8 mouse cellular contexts compared by ENCODE assay signal in the genomic region with DNA sequence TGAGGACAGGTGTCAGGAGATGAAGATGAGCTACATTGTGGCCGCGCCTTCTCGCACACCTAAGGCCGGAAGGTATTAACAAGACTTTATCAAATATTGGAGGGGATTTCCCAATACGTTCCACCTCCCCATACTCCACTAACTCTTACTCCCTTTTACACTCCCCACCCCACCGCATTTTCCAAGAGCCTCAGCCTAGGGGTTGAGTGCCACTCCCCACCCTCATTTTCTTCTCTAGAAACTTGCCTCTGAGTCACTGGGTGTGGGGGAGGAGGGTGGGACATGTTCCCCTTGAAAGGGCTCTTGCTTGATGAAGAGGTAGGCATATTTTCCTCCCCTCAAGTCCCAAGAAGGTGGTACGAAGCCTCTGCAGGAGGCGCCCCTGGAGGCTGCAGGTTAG. TPM values are rescaled to one million over a fixed set of nuclear protein-coding genes. Genes with fewer than 3 reads are reported as not detected.
DNase-seq lines count a peak whose midpoint lies in the region; ATAC-seq and TF ChIP-seq lines count a peak whose summit lies in the region.

No protein-coding gene starts in this region.

- peaks cover 22% of the 10 kb centered on the region; the same call in 1 of the 2 replicates for H3K79me2 ChIP-seq in liver, adult 2 months (ENCODE audit: control insufficient read depth, insufficient read depth, low read length)
- H3K79me2 ChIP-seq in myocyte (ENCODE audit: control insufficient read depth, insufficient read depth), result peaks cover 32% of the 10 kb centered on the region

- no peaks in the 10 kb centered on the region for H3K27me3 ChIP-seq in liver, adult 2 months (ENCODE audit: control insufficient read depth, insufficient read depth, low read length)
- H3K27me3 ChIP-seq in embryonic facial prominence, embryonic 10.5 days (replicated peaks; ENCODE audit: low read depth, poor library complexity, severe bottlenecking), result peaks cover 5% of the 10 kb centered on the region; the same call in 1 of the 2 replicates
- no peaks in the 10 kb centered on the region for H3K27me3 ChIP-seq in limb, embryonic 12.5 days
- H3K27me3 ChIP-seq in myocyte (ENCODE audit: control insufficient read depth, insufficient read depth, insufficient read length), result no peaks in the 10 kb centered on the region

- no peak for DNase-seq in liver, adult 2 months (ENCODE audit: extremely low read depth, low read depth, low spot score)
- DNase-seq in liver, result no peak
- DNase-seq in embryonic facial prominence, embryonic 10.5 days (ENCODE audit: low spot score), result no peak
- no peak for DNase-seq in cerebellum, adult 11-12 months
- DNase-seq in urinary bladder, adult 18-20 months (ENCODE audit: low spot score in 2 of 2), result no peak
- no peak for DNase-seq in gastrocnemius, postnatal 36 days

- peak overlapping the region; percentile 79 for H3K27ac ChIP-seq in liver, adult 2 months (replicated peaks; ENCODE audit: insufficient read depth, low read depth, low read length)
- H3K27ac ChIP-seq in embryonic facial prominence, embryonic 10.5 days (replicated peaks), result peak overlapping the region; percentile 88; the same call in 1 of the 2 replicates
- peak overlapping the region; percentile 96; the same call in 1 of the 2 replicates for H3K27ac ChIP-seq in limb, embryonic 12.5 days

- peak overlapping the region; percentile 65 for H3ac ChIP-seq in myocyte (ENCODE audit: control insufficient read depth, insufficient read length)

- 28% methylated on average over 8 of the region's 8 CpGs for WGBS in liver, adult 2 months
- WGBS in embryonic facial prominence, embryonic 10.5 days, result 29% methylated on average over 8 of the region's 8 CpGs
- WGBS in limb, embryonic 12.5 days, result 22% methylated on average over 8 of the region's 8 CpGs

- intact Hi-C loops in gastrocnemius, postnatal 36 days (cut with DNase I), result loop anchor here (5.0 kb wide), 1 partner anchor 121 kb away; no protein-coding TSS in a partner anchor

- H3K36me3 ChIP-seq in liver, adult 2 months (ENCODE audit: control insufficient read depth, insufficient read depth, low read length), result no peaks in the 10 kb centered on the region
- peaks cover 11% of the 10 kb centered on the region; the same call in 1 of the 2 replicates for H3K36me3 ChIP-seq in embryonic facial prominence, embryonic 10.5 days (replicated peaks)
- no peaks in the 10 kb centered on the region for H3K36me3 ChIP-seq in limb, embryonic 12.5 days
- H3K36me3 ChIP-seq in myocyte (ENCODE audit: control insufficient read depth, insufficient read depth), result no peaks in the 10 kb centered on the region

- ATAC-seq in limb, embryonic 12.5 days (ENCODE audit: insufficient number of reproducible peaks, insufficient read depth, low FRiP score, low TSS enrichment, low read depth), result no peak

- H3K9ac ChIP-seq in liver, adult 2 months (ENCODE audit: low read depth, low read length), result peak overlapping the region; percentile 95
- H3K9ac ChIP-seq in limb, embryonic 12.5 days (replicated peaks), result peak overlapping the region; percentile 83

- H3K9me3 ChIP-seq in embryonic facial prominence, embryonic 10.5 days, result no peaks in the 10 kb centered on the region
- no peaks in the 10 kb centered on the region for H3K9me3 ChIP-seq in limb, embryonic 12.5 days

- peaks cover 40% of the 10 kb centered on the region for H3K4me1 ChIP-seq in liver, adult 2 months (ENCODE audit: control insufficient read depth, insufficient read depth, low read length)
- peaks cover 55% of the 10 kb centered on the region for H3K4me1 ChIP-seq in embryonic facial prominence, embryonic 10.5 days
- peaks cover 34% of the 10 kb centered on the region for H3K4me1 ChIP-seq in limb, embryonic 12.5 days (replicated peaks)

- peak overlapping the region; percentile 77 for H3K4me3 ChIP-seq in liver, adult 2 months (ENCODE audit: insufficient read depth, low read depth, low read length)
- peak overlapping the region; percentile 82 for H3K4me3 ChIP-seq in embryonic facial prominence, embryonic 10.5 days
- peak overlapping the region; percentile 74 for H3K4me3 ChIP-seq in limb, embryonic 12.5 days (replicated peaks)
- H3K4me3 ChIP-seq in myocyte, result peak overlapping the region; percentile 43

- H3K4me2 ChIP-seq in limb, embryonic 12.5 days, result peak overlapping the region; percentile 83
- H3K4me2 ChIP-seq in myocyte (ENCODE audit: low read depth), result peak overlapping the region; percentile 53

- TF ChIP-seq POLR2A in liver, adult 2 months (IDR thresholded peaks at IDR 0.05; ENCODE audit: extremely low read depth, insufficient read depth, low read length), result no peak
- TF ChIP-seq POLR2A in myocyte (IDR thresholded peaks at IDR 0.05; ENCODE audit: insufficient read length, low read depth), result no peak

- TF ChIP-seq CTCF in liver, adult 2 months (IDR thresholded peaks at IDR 0.05; ENCODE audit: low read depth, low read length), result no peak

TF ChIP-seq in myocyte, 11 proteins besides CTCF, POLR2A, EP300 and RAD21:
- no peak for TF ChIP-seq MYOG (IDR thresholded peaks at IDR 0.05; ENCODE audit: control insufficient read depth in 1 of 3, insufficient read depth in 1 of 3, insufficient read length in 2 of 3, low read depth in 2 of 3)
- TF ChIP-seq MAX (IDR thresholded peaks at IDR 0.05; ENCODE audit: low read depth), result no peak
- TF ChIP-seq MYOD1 (IDR thresholded peaks at IDR 0.05; ENCODE audit: control insufficient read depth in 1 of 3, insufficient read length in 2 of 3, low read depth in 2 of 3), result peak in 1 of 3 experiments; percentile 34
- no peak for TF ChIP-seq E2F4 (IDR thresholded peaks at IDR 0.05; ENCODE audit: insufficient read depth)

RNA-seq across cellular contexts. Expression of gene Orai1, which starts 1.0 kb away (rescaled TPM):
- total RNA-seq in liver, adult 2 months (2014; rRNA removed), result 4.2 and 5.8 TPM in 2 replicates
- polyA plus RNA-seq in liver, adult 2 months (2012; rRNA removed), result 39.3 and 43.1 TPM in 2 replicates
- polyA plus RNA-seq in embryonic facial prominence, embryonic 10.5 days (2016; fragmentation: Nextera tagmentation; extraction: Ambion mirVana), result 8.4 and 8.7 TPM in 2 replicates
- polyA plus RNA-seq in limb, embryonic 12.5 days (2016; fragmentation: Nextera tagmentation; extraction: Ambion mirVana), result 14.3 and 14.6 TPM in 2 replicates
- polyA plus RNA-seq in myocyte (2012; fragmentation: generic; extraction: Trizol), result 36.7 TPM
- 10 to 100 TPM; 35.9 to 39.1 TPM for total RNA-seq in gastrocnemius, postnatal 36 days (2021)

RNA-seq across cellular contexts. Expression of gene Kdm2b, which starts 26.3 kb away (rescaled TPM):
- 3.0 and 4.9 TPM in 2 replicates for total RNA-seq in liver, adult 2 months (2014; rRNA removed)
- polyA plus RNA-seq in liver, adult 2 months (2012; rRNA removed), result 5.5 and 7.1 TPM in 2 replicates
- 88.1 and 92.1 TPM in 2 replicates for polyA plus RNA-seq in embryonic facial prominence, embryonic 10.5 days (2016; fragmentation: Nextera tagmentation; extraction: Ambion mirVana)
- 85.5 and 87.7 TPM in 2 replicates for polyA plus RNA-seq in limb, embryonic 12.5 days (2016; fragmentation: Nextera tagmentation; extraction: Ambion mirVana)
- 10.1 TPM for polyA plus RNA-seq in myocyte (2012; fragmentation: generic; extraction: Trizol)
- total RNA-seq in gastrocnemius, postnatal 36 days (2021), result 10 to 100 TPM; 10.0 to 11.2 TPM

RNA-seq across cellular contexts. Expression of gene Morn3, which starts 30.9 kb away (rescaled TPM):
- total RNA-seq in liver, adult 2 months (2014; rRNA removed), result not detected in 2 replicates
- polyA plus RNA-seq in liver, adult 2 months (2012; rRNA removed), result not detected in 2 replicates
- polyA plus RNA-seq in embryonic facial prominence, embryonic 10.5 days (2016; fragmentation: Nextera tagmentation; extraction: Ambion mirVana), result not detected in 2 replicates
- polyA plus RNA-seq in limb, embryonic 12.5 days (2016; fragmentation: Nextera tagmentation; extraction: Ambion mirVana), result not detected in 2 replicates
- not detected for polyA plus RNA-seq in myocyte (2012; fragmentation: generic; extraction: Trizol)
- not detected for total RNA-seq in gastrocnemius, postnatal 36 days (2021)

RNA-seq across cellular contexts. Expression of gene Tmem120b, which starts 52.3 kb away (rescaled TPM):
- total RNA-seq in liver, adult 2 months (2014; rRNA removed), result 2.7 and 3.4 TPM in 2 replicates
- polyA plus RNA-seq in liver, adult 2 months (2012; rRNA removed), result 2.0 and 3.8 TPM in 2 replicates
- polyA plus RNA-seq in embryonic facial prominence, embryonic 10.5 days (2016; fragmentation: Nextera tagmentation; extraction: Ambion mirVana), result 11.3 and 11.9 TPM in 2 replicates
- polyA plus RNA-seq in limb, embryonic 12.5 days (2016; fragmentation: Nextera tagmentation; extraction: Ambion mirVana), result 14.1 and 15.9 TPM in 2 replicates
- 41.3 TPM for polyA plus RNA-seq in myocyte (2012; fragmentation: generic; extraction: Trizol)
- 10 to 100 TPM; 18.9 to 19.0 TPM for total RNA-seq in gastrocnemius, postnatal 36 days (2021)
